Mouse (Mus musculus) skeletal muscle tissue, postnatal 0 days (tissue): ENCODE results near the gene Peg12. TPM values are rescaled to one million over a fixed set of nuclear protein-coding genes. Genes with fewer than 3 reads are reported as not detected.

Experiments
- polyA plus RNA-seq: library from polyadenylated mRNA; unstranded; fragments of >200 nt; fragmentation: Nextera tagmentation; extraction: Ambion mirVana; gene quantifications from 2 replicates; pipeline ENCODE4 v1.2.1, GENCODE M21; 2015

Gene Peg12
- polyA plus RNA-seq: 13.8 and 15.3 TPM in 2 replicates

DNA sequence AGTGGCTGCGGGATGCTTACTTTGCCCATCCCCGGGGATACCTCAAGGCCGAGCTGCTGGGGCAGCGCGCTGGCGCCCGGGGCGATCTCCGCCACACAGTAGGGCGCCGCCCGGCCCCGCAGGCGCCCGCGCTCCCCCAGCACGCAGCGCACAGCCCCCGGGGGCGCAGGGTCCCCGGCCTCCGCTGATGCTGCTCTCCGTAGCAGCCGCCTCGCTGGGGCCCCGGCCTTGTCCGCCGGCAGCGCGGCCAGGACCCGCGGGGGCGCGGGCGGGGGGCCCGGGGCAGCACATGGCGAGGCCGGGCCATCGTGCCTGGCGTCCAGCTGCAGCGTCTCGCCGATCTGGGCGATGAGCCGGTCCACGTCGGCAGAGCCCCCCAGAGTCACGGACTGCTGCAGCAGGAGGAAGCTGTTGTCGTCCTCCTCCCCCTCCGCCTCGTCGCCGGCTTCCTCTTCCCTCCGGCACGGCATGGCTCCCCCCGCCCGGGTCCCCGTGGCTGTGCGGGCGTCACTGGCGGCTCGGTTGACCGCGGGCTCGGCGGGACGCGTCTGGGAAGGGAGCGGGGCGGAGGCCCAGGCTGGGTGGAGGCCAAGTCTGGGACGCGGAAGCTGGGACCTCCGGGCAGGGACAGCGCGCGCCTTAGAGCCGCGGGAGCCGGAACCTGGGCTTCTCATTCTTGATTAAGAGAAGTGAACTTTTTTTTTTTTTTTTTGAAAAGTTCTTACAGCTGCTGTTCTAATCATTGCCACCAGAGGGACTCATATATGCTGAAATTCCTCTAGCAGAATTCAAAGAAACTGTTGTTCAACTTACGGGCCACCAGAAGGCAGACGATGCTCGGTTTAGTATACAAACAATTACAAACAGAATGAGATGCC, at the start of gene Peg12:
TSS of gene Peg12 (minus strand) at position 633 of the 878 bp plus-strand sequence.

DNA sequence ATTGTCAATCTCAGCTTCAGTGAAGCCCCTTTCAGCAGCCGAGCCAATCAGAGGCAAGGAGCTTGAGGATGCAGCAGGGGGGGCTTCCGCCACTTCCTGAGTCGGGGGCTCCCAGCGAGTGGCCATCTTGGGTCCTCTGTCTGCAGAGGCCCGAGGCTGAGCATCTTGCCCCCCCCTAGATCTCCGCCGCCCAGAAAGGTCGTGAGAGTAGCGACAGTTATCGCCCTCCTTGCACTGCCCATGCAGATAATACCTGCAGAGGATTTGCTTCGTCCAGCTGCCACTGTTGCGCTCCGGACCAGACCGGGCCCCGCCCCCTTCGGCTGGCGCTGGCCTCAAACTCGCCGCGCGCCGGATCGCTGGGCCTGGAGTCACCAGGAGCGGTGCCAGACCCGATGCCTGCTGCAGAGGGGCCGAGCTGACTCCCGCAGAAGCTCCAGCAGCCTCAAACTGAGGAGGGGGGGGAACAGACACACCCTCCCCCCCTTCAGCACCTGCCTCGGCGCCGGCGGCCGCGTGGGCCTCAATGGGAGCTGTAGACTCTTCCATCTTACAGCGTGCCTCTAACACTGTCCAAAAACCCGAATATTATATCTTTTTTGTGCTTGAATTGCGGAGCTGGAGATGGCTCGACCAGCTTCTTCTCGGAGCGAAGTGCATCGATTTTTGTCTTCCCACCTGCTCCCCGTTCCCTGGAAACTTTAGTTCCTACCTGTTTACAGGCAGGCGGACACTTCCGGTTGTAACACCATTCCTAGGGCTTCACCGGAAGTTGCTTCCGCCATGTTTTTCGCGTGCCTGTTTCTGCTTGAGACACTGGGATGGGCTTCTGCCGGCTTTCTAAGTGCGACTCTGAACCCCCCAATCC, 44.6 kb downstream of the Peg12 start, which contains the start of gene Mkrn3:
TSS of gene Mkrn3 (minus strand) at position 647 of the 868 bp plus-strand sequence.

Other genes with a start within 250 kb of the Peg12 start
- gene Ndn, start 117.9 kb downstream of the Peg12 start, polyA plus RNA-seq: 209 and 221 TPM in 2 replicates
- gene Magel2, start 87.5 kb downstream of the Peg12 start, polyA plus RNA-seq: 8.2 and 11.3 TPM in 2 replicates
- gene Mkrn3, start 44.4 kb downstream of the Peg12 start, polyA plus RNA-seq: 2.8 and 3.1 TPM in 2 replicates